Mouse (Mus musculus) MEL (cell line): ENCODE data around the gene Zyg11a. TPM values are rescaled to one million over a fixed set of nuclear protein-coding genes. Genes with fewer than 3 reads are reported as not detected.

Source experiments
- DNase-seq: peaks from one replicate; pipeline ENCODE4 v3.0.0; 2011; ENCODE audit warnings: low read depth, low spot score
- H3K27ac ChIP-seq: 2 replicates; pipeline ENCODE4 v1.5.1; 2012; ENCODE audit warnings: low read depth, mild to moderate bottlenecking, control low read depth, low read length, moderate library complexity; ENCODE audit not compliant: control insufficient read depth
- H3K27me3 ChIP-seq, 2 experiments: fragments of 150-350 bp in 1 of 2; sonication (generic) in 1 of 2; 2 replicates each; pipeline ENCODE4 v1.6.1; 2012; ENCODE audit warnings: low read length in 2 of 2, mild to moderate bottlenecking in 2 of 2, improper control_type of control experiment in 1 of 2, moderate library complexity in 1 of 2; ENCODE audit not compliant: insufficient read depth in 2 of 2, control insufficient read depth in 1 of 2
- H3K36me3 ChIP-seq, 2 experiments: 2 replicates each; pipeline ENCODE4 v1.6.1; 2012 to 2014; ENCODE audit warnings: low read length in 2 of 2, improper control_type of control experiment in 1 of 2, inconsistent platforms in 1 of 2, mild to moderate bottlenecking in 1 of 2; ENCODE audit not compliant: insufficient read depth in 2 of 2, control insufficient read depth in 1 of 2
- H3K4me1 ChIP-seq, 2 experiments: fragments of 150-350 bp in 1 of 2; sonication (generic) in 1 of 2; 2 replicates each; pipeline ENCODE4 v1.6.1; 2012; ENCODE audit warnings: low read length in 2 of 2, improper control_type of control experiment in 1 of 2, mild to moderate bottlenecking in 1 of 2; ENCODE audit not compliant: insufficient read depth in 2 of 2, control insufficient read depth in 1 of 2
- H3K4me3 ChIP-seq, 2 experiments: fragments of 150-350 bp in 1 of 2; sonication (generic) in 1 of 2; 2 replicates each; pipeline ENCODE4 v1.5.1; 2012; ENCODE audit warnings: low read depth in 2 of 2, low read length in 2 of 2, mild to moderate bottlenecking in 2 of 2, moderate library complexity in 2 of 2, control low read depth in 1 of 2, improper control_type of control experiment in 1 of 2; ENCODE audit not compliant: control insufficient read depth in 1 of 2, insufficient read depth in 1 of 2
- H3K79me2 ChIP-seq: 2 replicates; pipeline ENCODE4 v1.6.1; 2012; ENCODE audit warnings: mild to moderate bottlenecking, low read length, moderate library complexity; ENCODE audit not compliant: control insufficient read depth, poor library complexity, insufficient read depth
- H3K9ac ChIP-seq: 2 replicates; pipeline ENCODE4 v1.6.1; 2012; ENCODE audit warnings: low read depth, mild to moderate bottlenecking, control low read depth, low read length, moderate library complexity; ENCODE audit not compliant: control insufficient read depth, poor library complexity, severe bottlenecking
- H3K9me3 ChIP-seq: fragments of 150-350 bp; sonication (generic); replicated peaks from 2 replicates; pipeline ENCODE4 v1.6.1; 2012; ENCODE audit warnings: mild to moderate bottlenecking, low read length, improper control_type of control experiment, moderate library complexity; ENCODE audit not compliant: insufficient read depth
- CHD1 ChIP-seq: IDR thresholded peaks from 2 replicates; pipeline ENCODE4 v1.6.1; 2012; ENCODE audit warnings: low read depth, mild to moderate bottlenecking, inconsistent platforms, low read length, improper control_type of control experiment
- E2F4 ChIP-seq: IDR thresholded peaks from 2 replicates; pipeline ENCODE4 v1.6.1; 2011; ENCODE audit warnings: low read depth, low read length, improper control_type of control experiment, borderline replicate concordance
- EP300 ChIP-seq, 2 experiments: IDR thresholded peaks; 2 replicates each; pipeline ENCODE4 v1.6.1; 2011; ENCODE audit warnings: improper control_type of control experiment in 2 of 2, low read length in 2 of 2, low read depth in 1 of 2, mild to moderate bottlenecking in 1 of 2
- ETS1 ChIP-seq: IDR thresholded peaks from 2 replicates; pipeline ENCODE4 v1.6.1; 2012; ENCODE audit warnings: low read depth, mild to moderate bottlenecking, inconsistent platforms, low read length, improper control_type of control experiment, moderate library complexity
- GATA1 ChIP-seq: IDR thresholded peaks from 2 replicates; pipeline ENCODE4 v1.6.1; 2011; ENCODE audit warnings: low read depth, low read length, improper control_type of control experiment
- JUND ChIP-seq: IDR thresholded peaks from 2 replicates; pipeline ENCODE4 v1.6.1; 2011; ENCODE audit warnings: low read depth, mild to moderate bottlenecking, improper control_type of control experiment, low read length
- KAT2A ChIP-seq: conservative IDR thresholded peaks from 2 replicates; pipeline ENCODE4 v1.6.1; 2012; ENCODE audit warnings: low read depth, low read length, improper control_type of control experiment, inconsistent platforms
- MAX ChIP-seq: IDR thresholded peaks from 2 replicates; pipeline ENCODE4 v1.6.1; 2011; ENCODE audit warnings: low read length, improper control_type of control experiment
- MAZ ChIP-seq: IDR thresholded peaks from 2 replicates; pipeline ENCODE4 v1.6.1; 2012; ENCODE audit warnings: low read depth, mild to moderate bottlenecking, inconsistent platforms, low read length, improper control_type of control experiment
- MEF2A ChIP-seq: IDR thresholded peaks from 2 replicates; pipeline ENCODE4 v1.6.1; 2014; ENCODE audit warnings: low read depth, mild to moderate bottlenecking, inconsistent platforms, low read length, improper control_type of control experiment; ENCODE audit not compliant: poor library complexity, insufficient replicate concordance, severe bottlenecking; ENCODE audit errors: extremely low read depth
- MXI1 ChIP-seq: IDR thresholded peaks from 2 replicates; pipeline ENCODE4 v1.6.1; 2011; ENCODE audit warnings: mild to moderate bottlenecking, low read depth, low read length, improper control_type of control experiment
- MYC ChIP-seq: IDR thresholded peaks from 2 replicates; pipeline ENCODE4 v1.6.1; 2011; ENCODE audit warnings: low read depth, mild to moderate bottlenecking, low read length, improper control_type of control experiment, moderate library complexity
- NELFE ChIP-seq: IDR thresholded peaks from 2 replicates; pipeline ENCODE4 v1.6.1; 2011; ENCODE audit warnings: low read depth, low read length, improper control_type of control experiment
- POLR2A ChIP-seq, 2 experiments: IDR thresholded peaks; 2 replicates each; pipeline ENCODE4 v1.6.1; 2011 to 2012; ENCODE audit warnings: low read length in 2 of 2, mild to moderate bottlenecking in 2 of 2, control low read depth in 1 of 2, improper control_type of control experiment in 1 of 2, low read depth in 1 of 2, moderate library complexity in 1 of 2; ENCODE audit not compliant: control insufficient read depth in 1 of 2, insufficient read depth in 1 of 2, poor library complexity in 1 of 2
- POLR2AphosphoS2 ChIP-seq: IDR thresholded peaks from 2 replicates; pipeline ENCODE4 v1.6.1; 2011; ENCODE audit warnings: low read length, improper control_type of control experiment
- RAD21 ChIP-seq: IDR thresholded peaks from 2 replicates; pipeline ENCODE4 v1.6.1; 2011; ENCODE audit warnings: mild to moderate bottlenecking, low read depth, low read length, improper control_type of control experiment
- RCOR1 ChIP-seq: IDR thresholded peaks from 2 replicates; pipeline ENCODE4 v1.6.1; 2012; ENCODE audit warnings: low read depth, mild to moderate bottlenecking, inconsistent platforms, low read length, improper control_type of control experiment
- SIN3A ChIP-seq: IDR thresholded peaks from 2 replicates; pipeline ENCODE4 v1.6.1; 2012; ENCODE audit warnings: low read length, improper control_type of control experiment, inconsistent platforms
- SMC3 ChIP-seq: IDR thresholded peaks from 2 replicates; pipeline ENCODE4 v1.6.1; 2011; ENCODE audit warnings: low read depth, low read length, improper control_type of control experiment
- TAL1 ChIP-seq: IDR thresholded peaks from 2 replicates; pipeline ENCODE4 v1.6.1; 2012; ENCODE audit warnings: mild to moderate bottlenecking, inconsistent platforms, low read length, moderate library complexity, mixed read lengths
- USF2 ChIP-seq, 2 experiments: IDR thresholded peaks; 2 replicates each; pipeline ENCODE4 v1.6.1; 2011 to 2012; ENCODE audit warnings: improper control_type of control experiment in 2 of 2, low read length in 2 of 2, borderline replicate concordance in 1 of 2, inconsistent platforms in 1 of 2, low read depth in 1 of 2, mild to moderate bottlenecking in 1 of 2; ENCODE audit not compliant: insufficient read depth in 1 of 2
- ZC3H11A ChIP-seq: IDR thresholded peaks from 2 replicates; pipeline ENCODE4 v1.6.1; 2012; ENCODE audit warnings: low read depth, mild to moderate bottlenecking, inconsistent platforms, low read length, improper control_type of control experiment
- ZMIZ1 ChIP-seq: IDR thresholded peaks from 2 replicates; pipeline ENCODE4 v1.6.1; 2012; ENCODE audit warnings: low read depth, mild to moderate bottlenecking, inconsistent platforms, low read length, improper control_type of control experiment, moderate library complexity
- polyA plus RNA-seq, 2 experiments: library from polyadenylated mRNA; stranded (reverse) in 1 of 2; unstranded in 1 of 2; fragments of >175 nt in 1 of 2; fragments of >200 nt in 1 of 2; gene quantifications; 2 replicates each; pipeline versions ENCODE4 v1.2.1 to v1.2.4; 2012; ENCODE audit warnings: low replicate concordance in 2 of 2, low read depth in 1 of 2; ENCODE audit not compliant: insufficient read length in 2 of 2, insufficient read depth in 1 of 2, missing spikeins in 1 of 2
- total RNA-seq: library from RNA; depleted of rRNA; stranded (reverse); fragments of 300-350 nt; gene quantifications from 2 replicates; pipeline ENCODE4 v1.2.3, GENCODE M21; 2012

The Zyg11a gene
- total and polyA plus RNA-seq, 3 experiments = 0.18 TPM; not detected in 2

DNA sequence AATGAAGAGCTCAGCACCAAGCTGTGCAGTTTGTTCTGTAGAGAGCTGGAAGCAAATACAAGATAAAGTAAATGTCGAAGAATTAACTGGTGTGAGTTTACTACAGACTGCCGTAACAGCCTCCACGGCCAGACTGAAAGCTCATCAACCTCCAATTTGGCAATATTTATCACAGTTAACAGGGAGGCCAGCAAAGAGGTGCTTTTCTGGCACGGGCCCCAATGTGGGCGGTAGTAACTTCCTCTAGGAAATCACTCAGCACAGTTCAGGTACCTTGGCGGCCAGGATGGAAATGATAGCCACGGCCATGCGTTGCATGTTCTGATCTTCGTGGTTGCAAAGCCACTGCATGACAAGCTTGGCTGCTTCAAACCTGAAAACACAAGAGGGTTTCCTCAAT, 32.7 kb upstream of the Zyg11a start:
- H3K4me1 ChIP-seq = peaks cover 0 to 4% of the 10 kb centered on the region in 2 experiments; a peak in 2 of 4 replicates
- no peak overlapping the region for H3K27ac ChIP-seq
- peaks cover 4 to 7% of the 10 kb centered on the region in 2 experiments for H3K36me3 ChIP-seq
- TF ChIP-seq EP300 (IDR thresholded peaks at IDR 0.05; ENCODE audit: low read depth in 1 of 2, low read length in 2 of 2) (peak; percentile 17 to 21; a peak in 1 of 4 replicates), E2F4 (no peak)
- H3K4me3 ChIP-seq = no peak overlapping the region
- H3K9me3 ChIP-seq = no peaks in the 10 kb centered on the region
- peak; percentile 37 for DNase-seq
- no peaks in the 10 kb centered on the region for H3K79me2 ChIP-seq
- no peak overlapping the region for H3K9ac ChIP-seq
- no peaks in the 10 kb centered on the region for H3K27me3 ChIP-seq

GRCm38 (mm10) chr4:108249314-108249713, 31.5 kb upstream of the Zyg11a start:
- H3K4me3 ChIP-seq = no peak overlapping the region

GRCm38 (mm10) chr4:108233654-108234053, 15.8 kb upstream of the Zyg11a start:
- no peak overlapping the region for H3K4me3 ChIP-seq
- no peak for DNase-seq
- H3K36me3 ChIP-seq = peaks cover 0 to 4% of the 10 kb centered on the region in 2 experiments; a peak in 1 of 4 replicates
- H3K4me1 ChIP-seq = no peaks in the 10 kb centered on the region
- no peak overlapping the region for H3K27ac ChIP-seq
- H3K79me2 ChIP-seq = no peaks in the 10 kb centered on the region
- TF ChIP-seq ZMIZ1 (no peak), NELFE (no peak), E2F4 (no peak), MAX (no peak), MAZ (no peak), POLR2AphosphoS2 (no peak), CHD1 (no peak), KAT2A (no peak), JUND (no peak), GATA1 (no peak), MXI1 (no peak), RAD21 (no peak), TAL1 (no peak), EP300 (IDR thresholded peaks at IDR 0.05; ENCODE audit: low read depth in 1 of 2, low read length in 2 of 2) (no peak), SIN3A (no peak), ETS1 (no peak)
- H3K9me3 ChIP-seq = no peaks in the 10 kb centered on the region
- H3K9ac ChIP-seq = no peak overlapping the region
- H3K27me3 ChIP-seq = no peaks in the 10 kb centered on the region

More at GRCm38 (mm10) chr4:108249314-108249713, 31.5 kb upstream of the Zyg11a start:
- H3K9me3 ChIP-seq = no peaks in the 10 kb centered on the region
- TF ChIP-seq SMC3 = no peak
- TF ChIP-seq RCOR1 = no peak
- TF ChIP-seq USF2 (IDR thresholded peaks at IDR 0.05; ENCODE audit: borderline replicate concordance in 1 of 2, insufficient read depth in 1 of 2, low read depth in 1 of 2, low read length in 2 of 2) = no peak
- no peak for TF ChIP-seq NELFE
- TF ChIP-seq MYC = no peak
- TF ChIP-seq KAT2A = no peak
- TF ChIP-seq ZC3H11A = no peak
- TF ChIP-seq MEF2A = no peak
- no peak for TF ChIP-seq POLR2A (IDR thresholded peaks at IDR 0.05; ENCODE audit: control insufficient read depth in 1 of 2, insufficient read depth in 1 of 2, low read depth in 1 of 2, low read length in 2 of 2, poor library complexity in 1 of 2)
- TF ChIP-seq, all 39 proteins: peak for 0
- Histone ChIP-seq H3K27me3 (no peaks in the 10 kb centered on the region), H3K4me1 (peaks cover 0 to 4% of the 10 kb centered on the region in 2 experiments; a peak in 2 of 4 replicates), H3K79me2 (no peaks in the 10 kb centered on the region), H3K9ac (no peak overlapping the region), H3K36me3 (peaks cover 6 to 7% of the 10 kb centered on the region in 2 experiments), H3K27ac (no peak overlapping the region)
- DNase-seq = no peak
